Mouse (Mus musculus): Measurements from ENCODE around the gene Brd3os. TPM values are rescaled to one million over a fixed set of nuclear protein-coding genes. Genes with fewer than 3 reads are reported as not detected.

The Brd3os gene
- polyA plus RNA-seq (2012) = 1.9 and 2.1 TPM in 2 replicates

GRCm38 (mm10) chr2:27441767-27442707 lies at the start of gene Brd3os:
Gene Brd3os, plus strand, starts transcription at chr2:27442324.
- no peak for TF ChIP-seq GATA1 (IDR thresholded peaks at IDR 0.05; ENCODE audit: low read length)

- TF ChIP-seq GATA1 (IDR thresholded peaks at IDR 0.05; ENCODE audit: low read length) = no peak
Measured at GRCm38 (mm10) chr2:27394158-27394832, 47.8 kb upstream of the Brd3os start.

GRCm38 (mm10) chr2:27396656-27397440 lies 45.3 kb upstream of the Brd3os start:
- TF ChIP-seq GATA1 (IDR thresholded peaks at IDR 0.05; ENCODE audit: low read length) = no peak

DNA sequence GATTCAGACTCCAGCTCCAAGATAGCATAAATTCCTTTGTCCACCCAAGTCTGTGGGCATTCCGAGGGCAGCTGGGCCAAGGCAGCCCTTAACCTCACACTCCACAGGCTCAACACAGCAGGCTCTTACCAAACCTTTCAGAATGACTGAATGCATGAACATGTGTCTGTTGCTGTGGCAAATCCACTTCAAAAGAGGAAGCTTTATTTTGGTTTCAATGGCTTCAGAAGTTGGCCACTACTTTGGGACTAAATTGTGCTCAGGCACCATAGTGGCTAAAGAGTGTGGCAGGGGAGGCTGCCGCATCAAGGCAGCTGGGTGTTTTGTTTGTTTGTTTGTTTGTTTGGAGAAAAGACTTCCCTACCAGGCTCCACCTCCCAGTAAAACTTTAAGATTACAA lies 42.0 kb upstream of the Brd3os start:
- TF ChIP-seq GATA1 (IDR thresholded peaks at IDR 0.05; ENCODE audit: low read length) = no peak

- no peak for TF ChIP-seq GATA1 (IDR thresholded peaks at IDR 0.05; ENCODE audit: low read length)
Measured at GRCm38 (mm10) chr2:27401544-27401943, 40.6 kb upstream of the Brd3os start.

- no peak for TF ChIP-seq GATA1 (IDR thresholded peaks at IDR 0.05; ENCODE audit: low read length)
Measured at GRCm38 (mm10) chr2:27404375-27405093, 37.6 kb upstream of the Brd3os start.

- no peak for TF ChIP-seq GATA1 (IDR thresholded peaks at IDR 0.05; ENCODE audit: low read length)
Measured at GRCm38 (mm10) chr2:27405094-27405884, 36.8 kb upstream of the Brd3os start.

DNA sequence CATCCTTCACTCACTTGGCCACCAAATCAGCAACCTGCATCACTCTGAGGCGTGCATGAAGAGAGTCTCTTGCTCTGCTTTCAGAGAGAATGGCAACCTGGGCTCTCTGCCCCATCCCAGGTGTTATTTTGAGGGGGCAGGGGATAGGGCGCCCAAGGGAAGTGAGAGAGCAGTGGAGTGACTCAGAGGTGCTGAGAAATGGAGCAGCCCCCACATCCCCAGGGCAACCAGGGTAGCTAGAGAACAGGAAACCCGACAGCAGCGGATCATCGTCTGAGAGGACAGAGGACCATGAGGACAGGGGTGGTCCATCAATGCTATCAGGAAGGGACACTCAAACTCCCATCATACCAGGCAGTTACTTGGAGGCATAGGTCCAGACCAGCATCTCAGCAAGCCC lies 35.2 kb upstream of the Brd3os start:
- TF ChIP-seq GATA1 (IDR thresholded peaks at IDR 0.05; ENCODE audit: low read length) = no peak

DNA sequence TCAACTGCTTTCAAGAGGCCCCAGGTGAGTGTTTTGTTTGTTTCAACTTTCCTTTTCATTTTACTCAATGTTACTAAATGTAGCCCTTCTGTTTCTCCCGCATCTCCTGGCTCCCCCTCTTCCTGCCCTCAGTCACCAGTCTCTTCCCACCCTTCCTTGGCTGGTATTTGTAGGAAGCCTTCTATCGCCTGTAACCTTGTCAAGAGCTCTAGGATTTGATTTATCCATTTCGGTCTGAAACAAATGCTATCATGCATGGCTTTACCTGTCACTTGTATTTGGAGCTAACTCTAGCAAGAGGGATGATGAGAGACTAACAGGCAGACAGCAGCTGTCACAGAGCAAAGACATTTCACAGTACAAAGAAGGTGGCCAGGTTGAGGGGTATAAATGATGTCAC lies 33.9 kb upstream of the Brd3os start:
- TF ChIP-seq GATA1 (IDR thresholded peaks at IDR 0.05; ENCODE audit: low read length) = no peak

DNA sequence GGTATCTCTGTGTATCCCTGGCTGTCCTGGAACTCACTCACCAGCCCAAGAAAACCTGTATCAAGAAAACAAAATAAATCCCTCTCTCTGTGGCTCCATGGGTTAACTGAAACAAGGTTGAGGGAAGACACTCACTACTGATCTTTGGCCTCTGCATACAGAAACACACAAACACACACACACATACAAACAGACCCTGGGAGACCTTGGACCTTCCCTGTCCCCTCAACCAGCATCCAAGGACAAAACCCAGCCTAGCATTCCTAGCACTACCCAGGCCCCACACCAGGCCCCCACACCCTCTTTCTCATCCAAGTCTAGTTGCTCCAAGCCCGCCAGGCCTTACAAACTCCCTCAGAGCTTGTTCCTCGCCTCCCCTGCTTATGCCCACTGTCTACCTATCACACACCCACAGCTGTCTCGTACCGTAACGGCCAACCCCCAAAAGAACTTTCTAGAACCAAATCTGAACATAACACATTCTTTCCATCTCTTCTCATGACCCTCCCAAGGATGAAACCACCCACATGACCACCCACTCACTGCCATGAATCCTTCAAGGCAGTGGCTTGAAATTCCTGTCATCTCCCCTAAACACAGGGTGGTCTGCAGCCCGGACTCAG lies 31.5 kb upstream of the Brd3os start:
- TF ChIP-seq GATA1 (IDR thresholded peaks at IDR 0.05; ENCODE audit: low read length) = no peak

DNA sequence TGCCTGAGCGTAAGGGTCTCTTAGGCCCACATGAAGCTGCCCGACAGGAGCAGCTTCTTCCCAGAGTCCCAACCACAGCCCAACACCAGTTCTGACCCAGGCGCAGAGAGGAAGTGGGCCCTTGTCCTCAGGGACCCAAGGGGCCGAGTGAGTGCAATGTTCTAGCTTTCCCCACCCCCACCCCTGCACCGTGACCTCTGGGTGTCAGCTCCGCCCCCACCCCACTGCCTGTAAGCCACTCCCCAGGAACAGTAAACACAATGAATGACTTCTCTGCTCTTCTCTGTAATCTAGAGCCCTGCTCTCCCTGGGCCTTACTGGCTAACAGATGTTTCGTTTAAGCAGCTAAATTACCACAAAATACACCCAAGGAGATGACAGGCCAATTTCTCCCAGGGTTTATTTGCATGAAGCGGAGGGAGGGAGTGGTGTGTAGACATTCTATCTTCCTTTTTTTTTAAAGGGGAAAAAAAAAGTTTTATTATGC lies 30.4 kb upstream of the Brd3os start:
- TF ChIP-seq GATA1 (IDR thresholded peaks at IDR 0.05; ENCODE audit: low read length) = no peak

DNA sequence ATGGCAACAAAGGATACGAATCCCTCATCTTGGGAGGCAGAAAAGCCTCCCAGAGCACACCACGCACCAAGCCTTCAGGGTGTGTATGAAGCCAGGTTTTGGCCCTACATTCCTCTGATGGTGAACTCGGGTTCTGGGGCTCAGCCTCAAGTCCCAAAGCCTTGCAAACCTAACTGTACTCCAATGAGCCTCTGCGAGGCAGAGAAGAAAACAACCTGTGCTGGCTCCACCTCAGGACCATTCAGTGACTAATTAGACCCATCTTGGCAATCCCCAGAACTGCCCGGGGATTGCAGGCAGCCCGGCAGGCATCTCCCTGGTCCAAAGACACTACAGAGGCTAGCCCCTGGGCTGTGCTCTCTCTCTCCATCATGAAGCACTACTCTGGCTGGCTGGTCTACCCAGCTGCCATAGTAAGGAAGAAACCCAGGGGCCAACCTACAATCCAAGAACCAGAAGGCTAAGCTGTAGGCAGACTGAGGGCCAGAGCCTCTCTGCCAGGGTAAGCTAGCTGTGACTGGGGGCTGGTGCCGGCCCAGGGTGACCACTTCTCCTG lies 29.8 kb upstream of the Brd3os start:
- no peak for TF ChIP-seq GATA1 (IDR thresholded peaks at IDR 0.05; ENCODE audit: low read length)

- TF ChIP-seq GATA1 (IDR thresholded peaks at IDR 0.05; ENCODE audit: low read length) = no peak
Measured at GRCm38 (mm10) chr2:27413582-27413935, 28.6 kb upstream of the Brd3os start.
